Mouse (Mus musculus): ENCODE data around the gene Sacm1l. TPM values are rescaled to one million over a fixed set of nuclear protein-coding genes. Genes with fewer than 3 reads are reported as not detected.
A peak's percentile ranks its signal among the peaks of the same experiment; 100 is the strongest.

Gene Sacm1l
- polyA plus RNA-seq, 1 experiment from 2014 or later: 74.4 TPM

- H3K4me2 ChIP-seq (ENCODE audit: low read depth, low read length): no peak overlapping the region
- no peaks in the 10 kb centered on the region for H3K27me3 ChIP-seq (replicated peaks; ENCODE audit: control insufficient read depth, insufficient read depth, low read length)
- H3K4me1 ChIP-seq (ENCODE audit: control insufficient read depth, insufficient read depth, low read length): no peaks in the 10 kb centered on the region
- H3K9me3 ChIP-seq (ENCODE audit: control insufficient read depth, low read length): no peaks in the 10 kb centered on the region
- H3K27ac ChIP-seq (ENCODE audit: low read length): no peak overlapping the region
- ATAC-seq: no peak
- WGBS: 71% methylated on average over 5 of the region's 5 CpGs
- H3K9ac ChIP-seq (ENCODE audit: low read depth, low read length): no peak overlapping the region
- no peaks in the 10 kb centered on the region for H3K36me3 ChIP-seq (ENCODE audit: control insufficient read depth, insufficient read depth, low read length)
- no peak overlapping the region for H3K4me3 ChIP-seq (ENCODE audit: low read length)
Measured at GRCm38 (mm10) chr9:123636771-123637170, 107.2 kb downstream of the Sacm1l start.

GRCm38 (mm10) chr9:123638231-123638630, 108.7 kb downstream of the Sacm1l start:
- no peaks in the 10 kb centered on the region for H3K27me3 ChIP-seq (replicated peaks; ENCODE audit: control insufficient read depth, insufficient read depth, low read length)
- no peak overlapping the region for H3K9ac ChIP-seq (ENCODE audit: low read depth, low read length)
- ATAC-seq: 0 out of 2 replicates have a peak, but pooled peaks have one; percentile 1
- no peak overlapping the region for H3K27ac ChIP-seq (ENCODE audit: low read length)
- no peak overlapping the region for H3K4me2 ChIP-seq (ENCODE audit: low read depth, low read length)
- H3K4me3 ChIP-seq (ENCODE audit: low read length): no peak overlapping the region
- H3K4me1 ChIP-seq (ENCODE audit: control insufficient read depth, insufficient read depth, low read length): no peaks in the 10 kb centered on the region
- no peaks in the 10 kb centered on the region for H3K36me3 ChIP-seq (ENCODE audit: control insufficient read depth, insufficient read depth, low read length)
- H3K9me3 ChIP-seq (ENCODE audit: control insufficient read depth, low read length): no peaks in the 10 kb centered on the region

GRCm38 (mm10) chr9:123638668-123639089, 109.1 kb downstream of the Sacm1l start:
- WGBS: 64% methylated on average over 1 of the region's 1 CpGs

GRCm38 (mm10) chr9:123640106-123640505, 110.5 kb downstream of the Sacm1l start:
- H3K27ac ChIP-seq (ENCODE audit: low read length): peak overlapping the region; percentile 53

More at GRCm38 (mm10) chr9:123638668-123639089, 109.1 kb downstream of the Sacm1l start:
- no peak overlapping the region for H3K27ac ChIP-seq (ENCODE audit: low read length)
- H3K4me1 ChIP-seq (ENCODE audit: control insufficient read depth, insufficient read depth, low read length): no peaks in the 10 kb centered on the region
- no peak overlapping the region for H3K4me3 ChIP-seq (ENCODE audit: low read length)
- no peaks in the 10 kb centered on the region for H3K9me3 ChIP-seq (ENCODE audit: control insufficient read depth, low read length)
- no peak overlapping the region for H3K4me2 ChIP-seq (ENCODE audit: low read depth, low read length)
- no peaks in the 10 kb centered on the region for H3K36me3 ChIP-seq (ENCODE audit: control insufficient read depth, insufficient read depth, low read length)
- no peaks in the 10 kb centered on the region for H3K27me3 ChIP-seq (replicated peaks; ENCODE audit: control insufficient read depth, insufficient read depth, low read length)
- H3K9ac ChIP-seq (ENCODE audit: low read depth, low read length): no peak overlapping the region
- ATAC-seq: peak; percentile 78

More at GRCm38 (mm10) chr9:123640106-123640505, 110.5 kb downstream of the Sacm1l start:
- no peaks in the 10 kb centered on the region for H3K4me1 ChIP-seq (ENCODE audit: control insufficient read depth, insufficient read depth, low read length)
- no peak overlapping the region for H3K4me3 ChIP-seq (ENCODE audit: low read length)
- H3K36me3 ChIP-seq (ENCODE audit: control insufficient read depth, insufficient read depth, low read length): no peaks in the 10 kb centered on the region
- H3K27me3 ChIP-seq (replicated peaks; ENCODE audit: control insufficient read depth, insufficient read depth, low read length): no peaks in the 10 kb centered on the region
- peak; percentile 37 for ATAC-seq
- 53% methylated on average over 1 of the region's 1 CpGs for WGBS
- H3K9me3 ChIP-seq (ENCODE audit: control insufficient read depth, low read length): no peaks in the 10 kb centered on the region
- H3K9ac ChIP-seq (ENCODE audit: low read depth, low read length): no peak overlapping the region
- H3K4me2 ChIP-seq (ENCODE audit: low read depth, low read length): no peak overlapping the region

Other genes starting within 250 kb of the Sacm1l start
- 508 and 585 TPM in 2 replicates for gene Lars2, start 162.8 kb upstream of the Sacm1l start, polyA plus RNA-seq (2015; fragmentation: Nextera tagmentation; extraction: Ambion mirVana)
- 51.5 and 55.7 TPM in 2 replicates for gene Limd1, start 51.1 kb upstream of the Sacm1l start, polyA plus RNA-seq (2015; fragmentation: Nextera tagmentation; extraction: Ambion mirVana)
- 0.57 and 0.76 TPM in 2 replicates for gene Slc6a20b, start 102.8 kb downstream of the Sacm1l start, polyA plus RNA-seq (2015; fragmentation: Nextera tagmentation; extraction: Ambion mirVana)
- gene Ccr9, start 148.7 kb downstream of the Sacm1l start, polyA plus RNA-seq (2015; fragmentation: Nextera tagmentation; extraction: Ambion mirVana): 0.70 and 1.4 TPM in 2 replicates
- 32.5 and 39.9 TPM in 2 replicates for gene Slc6a20a, start 149.1 kb downstream of the Sacm1l start, polyA plus RNA-seq (2015; fragmentation: Nextera tagmentation; extraction: Ambion mirVana)
- gene Lztfl1, start 187.9 kb downstream of the Sacm1l start, polyA plus RNA-seq (2015; fragmentation: Nextera tagmentation; extraction: Ambion mirVana): 33.5 and 36.7 TPM in 2 replicates

Data from intestine, embryonic 16.5 days (tissue).